Mouse (Mus musculus): Measurements from ENCODE around the gene Trpm4. TPM values are rescaled to one million over a fixed set of nuclear protein-coding genes. Genes with fewer than 3 reads are reported as not detected.

Trpm4 gene
- polyA plus RNA-seq, 1 experiment, result not detected

GRCm38 (mm10) chr7:45328841-45329475, 4.6 kb downstream of the Trpm4 start:
- TF ChIP-seq CTCF (IDR thresholded peaks at IDR 0.05; ENCODE audit: insufficient read depth, low read depth, low read length), result no peak
- Histone ChIP-seq H3K27ac (ENCODE audit: insufficient read depth, low read depth, low read length) (no peak overlapping the region), H3K4me1 (ENCODE audit: control insufficient read depth, insufficient read depth, low read length) (peaks cover 14% of the 10 kb centered on the region), H3K4me3 (ENCODE audit: insufficient read depth, low read depth, low read length) (no peak overlapping the region)
- 81% methylated on average over 13 of the region's 13 CpGs for WGBS

- Histone ChIP-seq H3K4me1 (ENCODE audit: control insufficient read depth, insufficient read depth, low read length) (no peaks in the 10 kb centered on the region), H3K4me3 (ENCODE audit: insufficient read depth, low read depth, low read length) (no peak overlapping the region), H3K27ac (ENCODE audit: insufficient read depth, low read depth, low read length) (no peak overlapping the region)
- TF ChIP-seq CTCF (IDR thresholded peaks at IDR 0.05; ENCODE audit: insufficient read depth, low read depth, low read length) (no peak), POLR2A (IDR thresholded peaks at IDR 0.05; ENCODE audit: insufficient read depth, low read depth, low read length) (no peak)
These were observed 7.8 kb downstream of the Trpm4 start for GRCm38 (mm10) chr7:45325800-45326199.

GRCm38 (mm10) chr7:45323069-45323468, 10.5 kb downstream of the Trpm4 start:
- no peaks in the 10 kb centered on the region for H3K4me1 ChIP-seq (ENCODE audit: control insufficient read depth, insufficient read depth, low read length)
- WGBS, result 92% methylated on average over 5 of the region's 5 CpGs
- TF ChIP-seq CTCF (IDR thresholded peaks at IDR 0.05; ENCODE audit: insufficient read depth, low read depth, low read length), result no peak
- TF ChIP-seq POLR2A (IDR thresholded peaks at IDR 0.05; ENCODE audit: insufficient read depth, low read depth, low read length), result no peak
- no peak overlapping the region for H3K27ac ChIP-seq (ENCODE audit: insufficient read depth, low read depth, low read length)
- no peak overlapping the region for H3K4me3 ChIP-seq (ENCODE audit: insufficient read depth, low read depth, low read length)

- H3K4me3 ChIP-seq (ENCODE audit: insufficient read depth, low read depth, low read length), result no peak overlapping the region
- TF ChIP-seq POLR2A (IDR thresholded peaks at IDR 0.05; ENCODE audit: insufficient read depth, low read depth, low read length), result no peak
- no peak for TF ChIP-seq CTCF (IDR thresholded peaks at IDR 0.05; ENCODE audit: insufficient read depth, low read depth, low read length)
- 92% methylated on average over 4 of the region's 4 CpGs for WGBS
- H3K4me1 ChIP-seq (ENCODE audit: control insufficient read depth, insufficient read depth, low read length), result no peaks in the 10 kb centered on the region
- no peak overlapping the region for H3K27ac ChIP-seq (ENCODE audit: insufficient read depth, low read depth, low read length)
These were observed 11.3 kb downstream of the Trpm4 start for GRCm38 (mm10) chr7:45322245-45322644.

GRCm38 (mm10) chr7:45316536-45316935, 17.0 kb downstream of the Trpm4 start:
- no peak overlapping the region for H3K4me3 ChIP-seq (ENCODE audit: insufficient read depth, low read depth, low read length)
- H3K27ac ChIP-seq (ENCODE audit: insufficient read depth, low read depth, low read length), result no peak overlapping the region
- TF ChIP-seq POLR2A (IDR thresholded peaks at IDR 0.05; ENCODE audit: insufficient read depth, low read depth, low read length), result no peak
- no peak for TF ChIP-seq CTCF (IDR thresholded peaks at IDR 0.05; ENCODE audit: insufficient read depth, low read depth, low read length)
- WGBS, result 97% methylated on average over 14 of the region's 14 CpGs
- H3K4me1 ChIP-seq (ENCODE audit: control insufficient read depth, insufficient read depth, low read length), result peaks cover 7% of the 10 kb centered on the region; the same call in 1 of the 2 replicates

- Histone ChIP-seq H3K4me1 (ENCODE audit: control insufficient read depth, insufficient read depth, low read length) (peaks cover 7% of the 10 kb centered on the region; the same call in 1 of the 2 replicates), H3K27ac (ENCODE audit: insufficient read depth, low read depth, low read length) (no peak overlapping the region), H3K4me3 (ENCODE audit: insufficient read depth, low read depth, low read length) (no peak overlapping the region)
- TF ChIP-seq CTCF (IDR thresholded peaks at IDR 0.05; ENCODE audit: insufficient read depth, low read depth, low read length) (no peak), POLR2A (IDR thresholded peaks at IDR 0.05; ENCODE audit: insufficient read depth, low read depth, low read length) (no peak)
- WGBS, result 59% methylated on average over 10 of the region's 10 CpGs
These were observed 18.3 kb downstream of the Trpm4 start for GRCm38 (mm10) chr7:45315182-45315701.

GRCm38 (mm10) chr7:45313495-45313894, 20.1 kb downstream of the Trpm4 start:
- no peak for TF ChIP-seq CTCF (IDR thresholded peaks at IDR 0.05; ENCODE audit: insufficient read depth, low read depth, low read length)
- whole genome bisulfite sequencing, result 35% methylated on average over 9 of the region's 9 CpGs
- peaks cover 7% of the 10 kb centered on the region; the same call in 1 of the 2 replicates for H3K4me1 ChIP-seq (ENCODE audit: control insufficient read depth, insufficient read depth, low read length)
- no peak overlapping the region for H3K4me3 ChIP-seq (ENCODE audit: insufficient read depth, low read depth, low read length)
- H3K27ac ChIP-seq (ENCODE audit: insufficient read depth, low read depth, low read length), result no peak overlapping the region

GRCm38 (mm10) chr7:45312686-45313453, 20.7 kb downstream of the Trpm4 start:
- Histone ChIP-seq H3K4me1 (ENCODE audit: control insufficient read depth, insufficient read depth, low read length) (peaks cover 7% of the 10 kb centered on the region; the same call in 1 of the 2 replicates), H3K27ac (ENCODE audit: insufficient read depth, low read depth, low read length) (no peak overlapping the region), H3K4me3 (ENCODE audit: insufficient read depth, low read depth, low read length) (no peak overlapping the region)
- TF ChIP-seq POLR2A (IDR thresholded peaks at IDR 0.05; ENCODE audit: insufficient read depth, low read depth, low read length) (no peak), CTCF (IDR thresholded peaks at IDR 0.05; ENCODE audit: insufficient read depth, low read depth, low read length) (no peak)
- WGBS, result 25% methylated on average over 10 of the region's 10 CpGs

- TF ChIP-seq CTCF (IDR thresholded peaks at IDR 0.05; ENCODE audit: insufficient read depth, low read depth, low read length) (no peak), POLR2A (IDR thresholded peaks at IDR 0.05; ENCODE audit: insufficient read depth, low read depth, low read length) (no peak)
- Histone ChIP-seq H3K4me1 (ENCODE audit: control insufficient read depth, insufficient read depth, low read length) (peaks cover 7% of the 10 kb centered on the region; the same call in 1 of the 2 replicates), H3K4me3 (ENCODE audit: insufficient read depth, low read depth, low read length) (no peak overlapping the region), H3K27ac (ENCODE audit: insufficient read depth, low read depth, low read length) (no peak overlapping the region)
- 85% methylated on average over 8 of the region's 8 CpGs for WGBS
These were observed 21.6 kb downstream of the Trpm4 start for GRCm38 (mm10) chr7:45312023-45312422.
